Comparison of ENCODE assay signal across 8 mouse cellular contexts in the genomic region with DNA sequence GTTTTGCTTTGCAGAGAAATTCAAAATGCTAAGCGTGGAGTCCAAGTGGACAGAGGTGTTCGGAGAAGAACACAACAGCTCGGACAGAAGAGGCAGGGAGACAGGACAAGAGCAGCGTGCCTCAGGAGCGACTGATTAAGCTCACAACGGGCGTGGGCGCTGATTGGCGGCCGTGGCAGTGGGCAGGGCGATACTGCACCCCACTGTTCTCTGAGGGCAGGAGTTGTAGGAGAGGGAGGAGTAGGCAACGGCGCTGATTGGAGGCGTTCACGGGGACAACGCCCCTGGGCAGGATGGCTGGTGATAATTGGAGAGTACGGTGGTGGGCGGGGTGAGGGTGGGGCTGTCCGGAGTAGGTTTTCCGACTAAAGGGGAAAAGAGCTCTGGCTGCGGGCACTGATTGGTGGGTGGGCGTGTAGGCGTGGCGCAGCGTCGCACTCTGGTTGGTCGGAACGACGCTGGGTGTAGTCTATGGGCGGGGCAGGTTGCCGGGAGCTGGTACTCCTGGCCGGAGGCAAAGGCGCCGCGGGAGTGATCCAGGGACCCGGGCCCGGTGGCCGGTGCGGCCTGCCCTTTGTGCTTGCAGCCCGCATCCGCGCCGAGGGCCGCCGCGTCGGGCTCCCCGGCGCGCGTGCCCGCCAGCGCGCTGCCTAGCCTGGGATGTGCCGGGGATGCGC. TPM values are rescaled to one million over a fixed set of nuclear protein-coding genes. Genes with fewer than 3 reads are reported as not detected.
DNase-seq lines count a peak whose midpoint lies in the region; ATAC-seq lines count a peak whose summit lies in the region.

A gene (plus strand): TSS at position 489 of the 677 bp plus-strand sequence.

- H3K27me3 ChIP-seq in heart, embryonic 14.5 days (ENCODE audit: control insufficient read depth, insufficient read depth, low read length), result no peaks in the 10 kb centered on the region
- H3K27me3 ChIP-seq in liver, embryonic 13.5 days, result peaks cover 20% of the 10 kb centered on the region
- no peaks in the 10 kb centered on the region; the same call in 1 of the 2 replicates for H3K27me3 ChIP-seq in stomach, embryonic 16.5 days (ENCODE audit: control insufficient read depth, insufficient read depth, low read length)

- H3K4me1 ChIP-seq in heart, embryonic 14.5 days (ENCODE audit: control insufficient read depth in 2 of 2, insufficient read depth in 2 of 2, low read length in 2 of 2), result peaks cover 17 to 33% of the 10 kb centered on the region in 2 experiments
- H3K4me1 ChIP-seq in liver, embryonic 13.5 days (replicated peaks), result peaks cover 33% of the 10 kb centered on the region
- peaks cover 17% of the 10 kb centered on the region for H3K4me1 ChIP-seq in stomach, embryonic 16.5 days (ENCODE audit: control insufficient read depth, insufficient read depth, low read length)

- 0% methylated on average over 56 of the region's 56 CpGs for WGBS in heart, embryonic 14.5 days
- WGBS in liver, embryonic 13.5 days (ENCODE audit: insufficient replicate concordance), result under 1% methylated on average over 56 of the region's 56 CpGs
- WGBS in stomach, embryonic 16.5 days, result under 1% methylated on average over 55 of the region's 56 CpGs

- DNase-seq in CD4-positive, CD25-positive, alpha-beta regulatory T cell, adult 2 months (ENCODE audit: low read depth, low spot score), result peak; percentile 98
- peak; percentile 57 for DNase-seq in c-Kit-negative CD71-positive TER-119-positive erythroid progenitor cells, embryonic 14.5 days (ENCODE audit: low read depth, low spot score)
- DNase-seq in fibroblast of lung, adult 2 months (ENCODE audit: low read depth), result peak; percentile 97
- peak; percentile 98 for DNase-seq in kidney, postnatal 14 days
- DNase-seq in liver, embryonic 13.5 days, result peak; percentile 88
- peak; percentile 95 for DNase-seq in neural tube, embryonic 10.5 days (ENCODE audit: extremely low spot score, low spot score)

- peak within 1 kb of the TSS; percentile 88 to 90 for H3K27ac ChIP-seq in heart, embryonic 14.5 days (replicated peaks in 1 of 2; ENCODE audit: control insufficient read depth in 1 of 2, insufficient read depth in 1 of 2, low read depth in 2 of 2, low read length in 2 of 2)
- H3K27ac ChIP-seq in liver, embryonic 13.5 days, result peak within 1 kb of the TSS; percentile 34
- H3K27ac ChIP-seq in stomach, embryonic 16.5 days (ENCODE audit: low read length), result peak within 1 kb of the TSS; percentile 76

- peak within 1 kb of the TSS; percentile 89 for H3K9ac ChIP-seq in heart, embryonic 14.5 days (ENCODE audit: low read length)
- H3K9ac ChIP-seq in liver, embryonic 13.5 days, result peak within 1 kb of the TSS; percentile 64
- peak within 1 kb of the TSS; percentile 81 for H3K9ac ChIP-seq in stomach, embryonic 16.5 days (ENCODE audit: low read length)

- H3K36me3 ChIP-seq in heart, embryonic 14.5 days (ENCODE audit: control insufficient read depth, insufficient read depth, low read length), result no peaks in the 10 kb centered on the region
- H3K36me3 ChIP-seq in liver, embryonic 13.5 days, result no peaks in the 10 kb centered on the region
- no peaks in the 10 kb centered on the region for H3K36me3 ChIP-seq in stomach, embryonic 16.5 days (ENCODE audit: control insufficient read depth, insufficient read depth, low read length)

- peak within 1 kb of the TSS; percentile 90 for H3K4me2 ChIP-seq in heart, embryonic 14.5 days (ENCODE audit: low read length)
- peak within 1 kb of the TSS; percentile 90 for H3K4me2 ChIP-seq in liver, embryonic 13.5 days
- peak within 1 kb of the TSS; percentile 86 for H3K4me2 ChIP-seq in stomach, embryonic 16.5 days (ENCODE audit: low read depth, low read length)

- ATAC-seq in heart, embryonic 14.5 days (ENCODE audit: insufficient number of reproducible peaks, insufficient read depth, low FRiP score, low read depth), result peak; percentile 99
- peak; percentile 99 for ATAC-seq in liver, embryonic 13.5 days (ENCODE audit: low read depth)
- ATAC-seq in stomach, embryonic 16.5 days (ENCODE audit: insufficient read depth, low FRiP score), result peak; percentile 100

- H3K4me3 ChIP-seq in heart, embryonic 14.5 days (ENCODE audit: control insufficient read depth in 1 of 2, insufficient read depth in 1 of 2, low read depth in 1 of 2, low read length in 2 of 2), result peak within 1 kb of the TSS; percentile 91
- peak within 1 kb of the TSS; percentile 68 for H3K4me3 ChIP-seq in liver, embryonic 13.5 days (replicated peaks)
- peak within 1 kb of the TSS; percentile 88 for H3K4me3 ChIP-seq in stomach, embryonic 16.5 days (replicated peaks; ENCODE audit: low read length)

- no peaks in the 10 kb centered on the region for H3K9me3 ChIP-seq in heart, embryonic 14.5 days (ENCODE audit: control insufficient read depth, low read length)
- no peaks in the 10 kb centered on the region for H3K9me3 ChIP-seq in liver, embryonic 13.5 days (replicated peaks)
- no peaks in the 10 kb centered on the region for H3K9me3 ChIP-seq in stomach, embryonic 16.5 days (replicated peaks; ENCODE audit: control insufficient read depth, low read length)

RNA-seq across cellular contexts. Expression of the gene that starts here (rescaled TPM):
- polyA plus RNA-seq in heart, embryonic 14.5 days (2014; fragmentation: Nextera tagmentation; extraction: Ambion mirVana), result 42.4 and 43.7 TPM in 2 replicates
- polyA plus RNA-seq in liver, embryonic 13.5 days (2015; fragmentation: Nextera tagmentation; extraction: Ambion mirVana), result 1.6 and 1.7 TPM in 2 replicates
- polyA plus RNA-seq in stomach, embryonic 16.5 days (2015; fragmentation: Nextera tagmentation; extraction: Ambion mirVana), result 7.2 and 7.8 TPM in 2 replicates

Comparison
In these comparisons a context has a peak if more than half of its experiments do, and no peak if none do; other contexts are left out.
1. Peak in every context shown above with its lines: DNase-seq, ATAC-seq, H3K4me3 ChIP-seq and H3K27ac ChIP-seq.
2. H3K27ac ChIP-seq: peak in every context shown above with its lines; median percentile 89 in heart, embryonic 14.5 days; 76 in stomach, embryonic 16.5 days; 34 in liver, embryonic 13.5 days.